Mouse (Mus musculus): ENCODE data around the gene Krt33a.

- TF ChIP-seq CTCF (IDR thresholded peaks at IDR 0.05; ENCODE audit: low read depth, low read length) (no peak), POLR2A (IDR thresholded peaks at IDR 0.05; ENCODE audit: borderline replicate concordance, low read depth, low read length) (no peak)
These were observed 13.8 kb upstream of the Krt33a start, which contains the start of gene Krt33b for GRCm38 (mm10) chr11:100029768-100030167.
